Mouse (Mus musculus) erythroblast, embryonic 14.5 days (primary cell): ENCODE results near the gene Gnaz. TPM values are rescaled to one million over a fixed set of nuclear protein-coding genes. Genes with fewer than 3 reads are reported as not detected.

Experiments used
- H3K27me3 ChIP-seq: 2 replicates; pipeline ENCODE4 v1.6.1; 2012; ENCODE audit warnings: inconsistent platforms; ENCODE audit not compliant: control insufficient read depth
- H3K36me3 ChIP-seq: 2 replicates; pipeline ENCODE4 v1.6.1; 2012; ENCODE audit warnings: mild to moderate bottlenecking, inconsistent platforms; ENCODE audit not compliant: control insufficient read depth
- H3K4me1 ChIP-seq: 2 replicates; pipeline ENCODE4 v1.6.1; 2012; ENCODE audit warnings: inconsistent platforms; ENCODE audit not compliant: control insufficient read depth
- H3K4me3 ChIP-seq: replicated peaks from 2 replicates; pipeline ENCODE3; 2012; ENCODE audit warnings: moderate library complexity, mild to moderate bottlenecking, inconsistent platforms
- H3K9me3 ChIP-seq: 2 replicates; pipeline ENCODE4 v1.6.1; 2012; ENCODE audit warnings: low read length, inconsistent platforms, mixed read lengths; ENCODE audit not compliant: control insufficient read depth
- GATA1 ChIP-seq: IDR thresholded peaks from 2 replicates; pipeline ENCODE4 v1.6.1; 2012; ENCODE audit warnings: low read length, inconsistent platforms, mixed read lengths
- TAL1 ChIP-seq: IDR thresholded peaks from 3 replicates; pipeline ENCODE4 v1.6.1; 2012; ENCODE audit warnings: low read length, inconsistent platforms, mixed read lengths
- polyA plus RNA-seq: library from polyadenylated mRNA; stranded (reverse); fragments of >175 nt; gene quantifications from 2 replicates; pipeline ENCODE4 v1.2.3, GENCODE M21; 2012

The Gnaz gene
- polyA plus RNA-seq, 1 experiment = 0.07 TPM

DNA sequence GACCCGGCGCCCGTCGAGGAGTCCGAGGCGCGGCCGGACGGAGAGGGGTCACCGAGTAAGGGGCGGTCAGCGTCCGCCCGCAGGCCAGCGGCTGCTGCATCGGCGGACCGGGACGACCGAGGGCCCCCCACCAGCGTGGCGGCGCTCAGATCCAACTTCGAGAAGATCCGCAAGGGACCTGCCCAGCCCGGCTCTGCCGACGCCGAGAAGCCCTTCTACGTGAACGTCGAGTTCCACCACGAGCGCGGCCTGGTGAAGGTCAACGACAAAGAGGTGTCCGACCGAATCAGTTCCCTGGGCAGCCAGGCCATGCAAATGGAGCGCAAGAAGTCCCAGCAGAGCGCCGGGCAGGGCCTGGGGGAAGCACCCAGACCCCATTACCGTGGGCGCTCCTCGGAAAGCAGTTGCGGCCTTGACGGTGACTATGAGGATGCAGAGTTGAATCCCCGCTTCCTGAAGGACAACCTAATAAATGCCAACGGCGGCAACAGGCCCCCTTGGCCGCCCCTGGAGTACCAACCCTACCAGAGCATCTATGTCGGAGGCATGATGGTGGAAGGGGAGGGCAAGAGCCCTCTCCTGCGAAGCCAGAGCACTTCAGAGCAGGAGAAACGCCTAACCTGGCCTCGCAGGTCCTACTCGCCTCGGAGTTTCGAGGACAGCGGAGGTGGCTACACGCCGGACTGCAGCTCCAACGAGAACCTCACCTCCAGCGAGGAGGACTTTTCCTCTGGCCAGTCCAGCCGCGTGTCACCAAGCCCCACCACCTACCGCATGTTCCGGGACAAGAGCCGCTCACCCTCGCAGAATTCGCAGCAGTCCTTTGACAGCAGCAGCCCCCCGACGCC lies 94.6 kb downstream of the Gnaz start:
- H3K9me3 ChIP-seq = peaks cover 5% of the 10 kb centered on the region; the same call in 1 of the 2 replicates
- TF ChIP-seq GATA1 (no peak), TAL1 (no peak)
- H3K27me3 ChIP-seq = peaks cover 47% of the 10 kb centered on the region
- no peaks in the 10 kb centered on the region for H3K36me3 ChIP-seq
- H3K4me1 ChIP-seq = peaks cover 17% of the 10 kb centered on the region
- H3K4me3 ChIP-seq = peak overlapping the region; percentile 58

- no peak for TF ChIP-seq GATA1
- no peak for TF ChIP-seq TAL1
- peaks cover 47% of the 10 kb centered on the region for H3K27me3 ChIP-seq
- peak overlapping the region; percentile 58 for H3K4me3 ChIP-seq
- peaks cover 5% of the 10 kb centered on the region; the same call in 1 of the 2 replicates for H3K9me3 ChIP-seq
- H3K36me3 ChIP-seq = no peaks in the 10 kb centered on the region
- H3K4me1 ChIP-seq = peaks cover 14% of the 10 kb centered on the region
Measured at GRCm38 (mm10) chr10:75062189-75062561, 95.2 kb downstream of the Gnaz start.

DNA sequence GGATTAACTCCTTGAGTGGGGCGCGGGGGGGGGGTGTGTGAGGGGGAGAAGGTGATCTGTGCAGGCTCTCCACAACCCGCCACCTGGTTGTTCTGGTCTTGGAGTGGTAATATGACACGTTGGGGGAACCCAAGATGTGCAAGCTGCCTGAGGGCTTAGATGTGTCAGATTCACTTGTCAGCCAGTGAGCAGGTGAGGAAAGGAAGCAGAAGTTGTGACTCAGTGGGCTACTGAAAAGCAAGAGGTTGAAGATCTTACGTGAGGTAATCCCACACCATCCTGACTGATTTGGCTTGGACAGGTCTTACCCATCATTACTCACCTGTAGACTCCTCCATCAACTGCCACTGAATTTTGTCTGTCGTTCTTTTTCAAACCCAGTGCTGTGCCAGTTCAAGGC lies 95.6 kb downstream of the Gnaz start:
- H3K27me3 ChIP-seq = peaks cover 47% of the 10 kb centered on the region
- H3K4me1 ChIP-seq = peaks cover 14% of the 10 kb centered on the region
- H3K9me3 ChIP-seq = peaks cover 5% of the 10 kb centered on the region; the same call in 1 of the 2 replicates
- TF ChIP-seq TAL1 (no peak), GATA1 (no peak)
- no peak overlapping the region for H3K4me3 ChIP-seq
- H3K36me3 ChIP-seq = no peaks in the 10 kb centered on the region

DNA sequence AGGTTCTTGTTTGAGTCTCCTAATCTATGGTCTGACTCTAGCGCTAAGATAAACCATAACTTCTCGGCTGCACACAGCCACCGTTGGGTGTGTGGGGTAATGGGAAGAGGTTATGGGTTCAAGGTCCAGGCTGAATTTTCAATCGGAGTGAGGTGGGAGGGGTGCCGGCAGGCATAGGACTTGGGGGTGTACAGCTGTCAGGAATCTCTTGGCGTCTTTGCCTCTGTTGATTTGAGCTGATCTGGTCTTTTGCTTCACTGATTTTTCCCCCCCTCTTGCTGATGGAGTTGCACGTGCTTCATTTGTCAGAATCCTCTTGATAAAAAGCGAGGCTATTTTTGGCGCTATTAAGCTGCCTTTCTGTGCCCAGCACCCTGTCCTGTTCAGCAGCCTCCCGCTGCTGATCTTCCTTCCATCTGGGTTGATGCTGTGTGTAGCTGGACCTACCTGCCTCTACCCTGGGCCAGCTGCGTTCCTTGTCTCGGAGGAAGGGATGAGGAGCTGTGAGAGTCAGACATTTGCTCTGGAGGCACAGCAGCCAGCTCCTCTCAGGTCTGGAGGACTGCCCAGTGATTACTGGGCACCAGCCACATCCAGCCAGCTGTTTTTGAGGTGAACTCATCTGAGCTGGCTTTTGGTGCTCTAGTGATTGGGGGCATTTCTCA lies 96.5 kb downstream of the Gnaz start:
- TF ChIP-seq GATA1 (no peak), TAL1 (no peak)
- Histone ChIP-seq H3K4me1 (peaks cover 14% of the 10 kb centered on the region), H3K36me3 (no peaks in the 10 kb centered on the region), H3K27me3 (peaks cover 47% of the 10 kb centered on the region), H3K9me3 (peaks cover 5% of the 10 kb centered on the region; the same call in 1 of the 2 replicates), H3K4me3 (no peak overlapping the region)

DNA sequence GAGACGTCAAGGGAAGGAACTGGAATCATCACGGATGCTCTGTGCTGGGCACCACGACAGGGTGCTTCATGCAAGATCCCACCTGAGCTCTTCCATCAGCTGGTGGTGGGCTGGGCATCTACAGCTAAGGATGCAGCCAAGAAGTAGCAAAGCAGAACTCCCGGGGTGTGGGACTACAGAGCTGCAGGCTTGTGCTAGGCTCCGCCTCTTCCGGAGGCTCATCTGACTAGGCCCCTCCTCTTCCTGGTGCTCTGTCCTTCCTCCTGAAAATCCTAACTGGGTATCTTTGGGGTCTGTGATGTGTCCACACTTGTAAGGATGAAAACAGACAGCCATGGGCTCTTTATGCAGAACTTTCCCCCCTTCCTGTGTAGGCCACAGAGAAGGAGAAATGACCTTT lies 98.7 kb downstream of the Gnaz start:
- H3K9me3 ChIP-seq = peaks cover 5% of the 10 kb centered on the region; the same call in 1 of the 2 replicates
- H3K4me1 ChIP-seq = peaks cover 4% of the 10 kb centered on the region
- no peaks in the 10 kb centered on the region for H3K36me3 ChIP-seq

More for the DNA sequence above, 98.7 kb downstream of the Gnaz start:
- no peak for TF ChIP-seq GATA1
- TF ChIP-seq TAL1 = no peak
- Histone ChIP-seq H3K27me3 (peaks cover 31% of the 10 kb centered on the region), H3K4me3 (no peak overlapping the region)

Other genes with a start within 250 kb of the Gnaz start
- not detected in 2 replicates for gene Rsph14, start 65.4 kb downstream of the Gnaz start, polyA plus RNA-seq
- not detected in 2 replicates for gene Rab36, start 69.9 kb downstream of the Gnaz start, polyA plus RNA-seq
- gene Bcr, start 93.4 kb downstream of the Gnaz start, polyA plus RNA-seq = 0.03 and 0.11 TPM in 2 replicates
- 0.18 and 0.20 TPM in 2 replicates for gene Specc1l, start 244.9 kb downstream of the Gnaz start, polyA plus RNA-seq